Mouse (Mus musculus): ENCODE data around the gene Olig1. TPM values are rescaled to one million over a fixed set of nuclear protein-coding genes. Genes with fewer than 3 reads are reported as not detected.

The Olig1 gene
- polyA plus RNA-seq, 1 experiment: not detected

DNA sequence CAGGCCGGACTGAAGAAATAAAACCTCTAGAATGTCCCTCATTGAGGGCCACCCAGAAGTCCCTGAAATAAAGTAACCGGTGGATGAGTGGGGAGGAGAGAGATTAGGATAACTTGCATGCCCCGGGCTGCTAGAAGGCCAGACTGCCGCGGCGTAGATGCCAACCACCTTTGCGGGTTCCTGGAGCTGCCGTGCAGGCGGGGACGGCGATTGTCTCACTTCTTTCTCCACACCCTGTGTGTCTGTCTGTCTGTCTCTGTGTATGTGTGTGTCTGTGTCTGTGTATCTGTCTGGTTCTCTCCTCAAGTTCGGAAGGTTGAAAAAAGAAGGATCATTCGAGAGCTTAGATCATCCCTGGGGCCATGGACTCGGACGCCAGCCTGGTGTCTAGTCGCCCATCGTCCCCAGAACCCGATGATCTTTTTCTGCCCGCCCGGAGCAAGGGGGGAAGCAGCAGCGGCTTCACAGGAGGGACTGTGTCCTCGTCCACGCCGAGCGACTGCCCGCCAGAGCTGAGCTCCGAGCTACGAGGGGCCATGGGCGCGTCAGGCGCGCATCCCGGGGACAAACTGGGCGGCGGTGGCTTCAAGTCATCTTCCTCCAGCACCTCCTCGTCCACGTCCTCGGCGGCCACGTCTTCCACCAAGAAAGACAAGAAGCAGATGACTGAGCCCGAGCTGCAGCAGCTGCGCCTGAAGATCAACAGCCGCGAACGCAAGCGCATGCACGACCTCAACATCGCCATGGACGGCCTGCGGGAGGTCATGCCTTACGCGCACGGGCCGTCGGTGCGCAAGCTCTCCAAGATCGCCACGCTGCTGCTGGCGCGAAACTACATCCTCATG is 43.3 kb upstream of the Olig1 start:
- no peaks in the 10 kb centered on the region for H3K4me1 ChIP-seq (ENCODE audit: control insufficient read depth, insufficient read depth, low read length)
- no peak overlapping the region for H3K4me3 ChIP-seq (replicated peaks; ENCODE audit: control insufficient read depth, low read depth, low read length)
- H3K27ac ChIP-seq (ENCODE audit: control insufficient read depth, insufficient read depth, low read depth, low read length, poor library complexity): no peak overlapping the region
- TF ChIP-seq POLR2A (IDR thresholded peaks at IDR 0.05; ENCODE audit: borderline replicate concordance, control insufficient read depth, low read depth, low read length) (no peak), CTCF (IDR thresholded peaks at IDR 0.05; ENCODE audit: control insufficient read depth, insufficient read depth, low read length) (no peak)
- 3% methylated on average over 60 of the region's 60 CpGs for WGBS

DNA sequence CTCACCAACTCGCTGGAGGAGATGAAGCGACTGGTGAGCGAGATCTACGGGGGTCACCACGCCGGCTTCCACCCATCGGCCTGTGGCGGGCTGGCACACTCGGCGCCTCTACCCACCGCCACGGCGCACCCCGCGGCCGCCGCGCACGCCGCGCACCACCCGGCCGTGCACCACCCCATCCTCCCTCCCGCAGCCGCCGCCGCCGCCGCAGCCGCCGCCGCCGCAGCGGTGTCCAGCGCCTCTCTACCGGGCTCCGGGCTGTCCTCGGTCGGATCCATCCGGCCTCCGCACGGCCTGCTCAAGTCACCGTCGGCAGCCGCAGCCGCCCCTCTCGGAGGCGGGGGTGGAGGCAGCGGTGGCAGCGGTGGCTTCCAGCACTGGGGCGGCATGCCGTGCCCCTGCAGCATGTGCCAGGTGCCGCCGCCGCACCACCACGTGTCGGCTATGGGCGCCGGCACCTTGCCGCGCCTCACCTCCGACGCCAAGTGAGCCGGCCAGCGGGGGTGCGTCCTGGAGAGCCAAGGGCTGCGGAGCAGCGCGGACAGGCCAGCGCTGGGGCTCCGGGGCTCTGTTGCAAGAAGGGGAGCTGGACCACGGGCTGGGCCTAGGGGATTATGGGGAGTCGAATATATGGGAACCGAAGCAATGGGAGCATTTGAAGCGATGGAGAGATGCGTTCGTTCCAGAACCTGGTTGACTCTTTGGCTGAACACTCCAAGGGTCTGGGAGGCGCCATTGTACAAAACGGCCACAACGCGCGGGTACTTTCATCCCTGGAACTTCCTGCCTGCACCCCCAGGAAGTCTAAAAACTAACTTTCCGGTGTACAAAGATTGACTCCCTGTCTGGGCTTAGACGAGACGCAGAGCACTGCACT is 42.5 kb upstream of the Olig1 start:
- H3K4me3 ChIP-seq (replicated peaks; ENCODE audit: control insufficient read depth, low read depth, low read length): no peak overlapping the region
- no peaks in the 10 kb centered on the region for H3K4me1 ChIP-seq (ENCODE audit: control insufficient read depth, insufficient read depth, low read length)
- TF ChIP-seq POLR2A (IDR thresholded peaks at IDR 0.05; ENCODE audit: borderline replicate concordance, control insufficient read depth, low read depth, low read length): no peak
- no peak for TF ChIP-seq CTCF (IDR thresholded peaks at IDR 0.05; ENCODE audit: control insufficient read depth, insufficient read depth, low read length)
- WGBS: 2% methylated on average over 85 of the region's 85 CpGs
- no peak overlapping the region for H3K27ac ChIP-seq (ENCODE audit: control insufficient read depth, insufficient read depth, low read depth, low read length, poor library complexity)

DNA sequence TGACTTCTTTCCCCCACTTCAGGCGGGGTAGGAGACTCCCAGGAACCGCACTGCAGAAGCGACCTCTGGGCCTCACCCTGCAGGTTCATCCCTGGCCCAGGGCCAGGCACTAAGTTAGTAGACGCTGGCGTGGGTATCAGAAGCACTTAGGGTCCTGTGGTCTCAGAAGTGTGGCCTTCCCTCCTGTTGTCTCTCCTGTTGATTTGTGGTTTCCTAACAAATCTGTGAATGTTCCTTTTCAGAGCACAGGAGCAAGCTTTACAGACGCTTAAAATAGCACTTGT is 41.9 kb upstream of the Olig1 start:
- Histone ChIP-seq H3K4me3 (replicated peaks; ENCODE audit: control insufficient read depth, low read depth, low read length) (no peak overlapping the region), H3K4me1 (ENCODE audit: control insufficient read depth, insufficient read depth, low read length) (no peaks in the 10 kb centered on the region), H3K27ac (ENCODE audit: control insufficient read depth, insufficient read depth, low read depth, low read length, poor library complexity) (no peak overlapping the region)
- WGBS: 2% methylated on average over 6 of the region's 6 CpGs
- TF ChIP-seq CTCF (IDR thresholded peaks at IDR 0.05; ENCODE audit: control insufficient read depth, insufficient read depth, low read length): no peak

DNA sequence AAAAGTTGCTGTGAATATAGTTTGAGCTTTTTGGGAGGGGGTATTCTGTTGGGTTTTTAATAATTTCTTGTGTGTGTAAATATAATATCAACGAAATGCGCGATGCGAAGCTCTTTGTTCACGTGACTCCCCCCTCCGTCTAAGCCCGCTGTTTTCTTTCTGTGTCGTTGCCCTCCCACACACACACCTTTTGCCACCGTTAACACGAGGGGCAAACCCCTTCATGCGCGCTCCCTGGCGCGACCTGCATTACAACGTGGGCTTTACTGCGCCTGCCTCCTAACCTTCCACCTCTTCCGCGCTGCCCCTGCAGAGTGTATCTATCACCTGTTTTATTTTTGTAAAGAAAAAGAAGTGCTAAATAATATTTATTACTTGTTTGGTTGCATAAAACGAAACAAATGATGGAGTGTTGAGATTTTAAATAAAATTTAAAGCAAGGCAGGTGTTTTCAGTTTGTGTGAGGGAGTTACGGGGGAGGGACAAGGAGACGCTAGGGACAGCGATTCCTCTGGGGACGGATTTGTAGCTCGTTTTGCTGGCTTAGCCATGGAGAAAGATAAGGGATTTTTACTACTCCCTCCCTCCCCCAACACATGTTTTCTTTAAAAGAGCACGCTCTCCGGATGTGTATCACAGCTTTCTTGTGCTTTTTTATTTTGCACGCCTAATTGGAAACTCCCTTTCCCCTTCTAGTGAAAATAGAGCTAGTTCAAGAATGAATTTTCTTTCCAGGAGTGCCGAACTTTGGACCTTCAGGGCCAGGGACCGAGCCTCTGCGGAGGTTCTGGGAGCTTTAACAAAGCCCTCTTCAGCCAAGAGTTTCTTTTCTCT is 41.1 kb upstream of the Olig1 start:
- no peaks in the 10 kb centered on the region for H3K4me1 ChIP-seq (ENCODE audit: control insufficient read depth, insufficient read depth, low read length)
- no peak overlapping the region for H3K27ac ChIP-seq (ENCODE audit: control insufficient read depth, insufficient read depth, low read depth, low read length, poor library complexity)
- TF ChIP-seq POLR2A (IDR thresholded peaks at IDR 0.05; ENCODE audit: borderline replicate concordance, control insufficient read depth, low read depth, low read length) (no peak), CTCF (IDR thresholded peaks at IDR 0.05; ENCODE audit: control insufficient read depth, insufficient read depth, low read length) (no peak)
- no peak overlapping the region for H3K4me3 ChIP-seq (replicated peaks; ENCODE audit: control insufficient read depth, low read depth, low read length)
- WGBS: 8% methylated on average over 30 of the region's 30 CpGs

DNA sequence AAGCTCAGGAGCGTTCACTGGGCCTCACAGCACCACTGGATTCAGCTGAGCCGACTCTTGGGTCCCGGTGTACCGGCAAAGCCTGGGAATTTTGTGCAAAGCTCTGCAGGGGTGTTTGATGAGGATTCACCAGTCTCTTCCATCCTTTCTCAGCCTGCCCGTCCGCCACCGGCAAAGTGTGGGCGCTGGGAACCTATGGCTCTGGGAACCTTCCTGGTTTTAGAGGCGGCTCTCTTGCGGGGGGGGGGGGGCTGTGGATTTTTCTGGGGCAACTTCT is 40.6 kb upstream of the Olig1 start:
- TF ChIP-seq POLR2A (IDR thresholded peaks at IDR 0.05; ENCODE audit: borderline replicate concordance, control insufficient read depth, low read depth, low read length) (no peak), CTCF (IDR thresholded peaks at IDR 0.05; ENCODE audit: control insufficient read depth, insufficient read depth, low read length) (no peak)
- no peak overlapping the region for H3K4me3 ChIP-seq (replicated peaks; ENCODE audit: control insufficient read depth, low read depth, low read length)
- H3K27ac ChIP-seq (ENCODE audit: control insufficient read depth, insufficient read depth, low read depth, low read length, poor library complexity): no peak overlapping the region
- H3K4me1 ChIP-seq (ENCODE audit: control insufficient read depth, insufficient read depth, low read length): no peaks in the 10 kb centered on the region
- WGBS: 10% methylated on average over 10 of the region's 10 CpGs

DNA sequence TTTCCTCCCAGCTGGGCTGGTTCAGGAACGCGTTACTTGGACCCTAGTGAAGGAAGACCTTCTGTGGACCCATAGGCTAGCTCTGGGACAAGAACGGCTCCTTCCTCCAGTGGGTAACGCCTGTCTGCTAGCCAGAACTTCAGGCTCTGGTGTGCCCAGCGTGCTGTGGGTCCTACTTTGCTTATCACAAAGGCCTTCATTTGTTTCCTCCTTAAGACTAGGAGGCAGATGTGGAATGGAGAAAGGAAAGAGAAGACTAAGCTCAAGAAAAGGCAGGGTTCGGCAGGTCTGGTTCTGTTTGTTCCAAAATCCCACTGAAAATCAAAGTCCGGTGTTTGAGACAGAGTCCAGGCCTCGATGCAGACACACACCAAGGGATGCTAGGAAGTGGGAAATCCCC is 39.9 kb upstream of the Olig1 start:
- WGBS: 25% methylated on average over 8 of the region's 8 CpGs
- Histone ChIP-seq H3K4me3 (replicated peaks; ENCODE audit: control insufficient read depth, low read depth, low read length) (no peak overlapping the region), H3K4me1 (ENCODE audit: control insufficient read depth, insufficient read depth, low read length) (no peaks in the 10 kb centered on the region), H3K27ac (ENCODE audit: control insufficient read depth, insufficient read depth, low read depth, low read length, poor library complexity) (no peak overlapping the region)
- TF ChIP-seq CTCF (IDR thresholded peaks at IDR 0.05; ENCODE audit: control insufficient read depth, insufficient read depth, low read length): no peak
- TF ChIP-seq POLR2A (IDR thresholded peaks at IDR 0.05; ENCODE audit: borderline replicate concordance, control insufficient read depth, low read depth, low read length): no peak

DNA sequence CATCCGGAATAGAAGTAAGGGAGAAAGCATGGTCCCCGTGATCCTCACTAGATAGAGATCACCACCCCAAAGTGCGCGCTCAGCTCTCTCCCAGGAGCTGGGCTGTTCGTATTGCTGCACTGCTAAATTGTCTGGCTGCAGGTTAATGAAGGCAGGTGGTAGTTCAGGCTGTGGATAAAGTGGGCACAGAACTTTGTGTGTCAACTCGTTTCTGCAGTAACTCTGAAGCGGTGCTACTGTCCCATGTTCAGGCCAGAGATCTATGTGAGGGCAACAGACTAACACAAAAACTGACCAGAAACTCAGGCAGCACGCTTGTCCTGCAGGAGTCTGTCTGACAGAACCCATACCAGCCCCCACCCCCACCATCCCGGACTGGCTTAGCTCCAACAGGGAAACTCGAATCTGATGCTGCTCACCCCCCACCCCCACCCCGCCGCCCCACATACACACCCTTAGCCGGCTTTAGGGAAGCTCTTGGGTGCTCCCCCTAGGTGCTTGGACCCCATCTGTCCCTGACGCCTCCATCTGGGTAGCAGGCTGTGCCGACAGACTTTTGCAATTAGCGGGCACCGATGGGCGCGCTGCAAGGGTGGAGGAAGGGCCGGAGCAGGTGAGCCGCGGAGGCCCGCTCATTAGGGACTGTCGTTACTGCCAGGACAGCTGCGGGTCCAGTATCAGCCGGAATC is 37.6 kb upstream of the Olig1 start:
- Histone ChIP-seq H3K4me1 (ENCODE audit: control insufficient read depth, insufficient read depth, low read length) (no peaks in the 10 kb centered on the region; the same call in none of the 2 replicates), H3K27ac (ENCODE audit: control insufficient read depth, insufficient read depth, low read depth, low read length, poor library complexity) (no peak overlapping the region), H3K4me3 (replicated peaks; ENCODE audit: control insufficient read depth, low read depth, low read length) (no peak overlapping the region)
- TF ChIP-seq CTCF (IDR thresholded peaks at IDR 0.05; ENCODE audit: control insufficient read depth, insufficient read depth, low read length) (no peak), POLR2A (IDR thresholded peaks at IDR 0.05; ENCODE audit: borderline replicate concordance, control insufficient read depth, low read depth, low read length) (no peak)
- WGBS: 11% methylated on average over 26 of the region's 26 CpGs
